Mouse (Mus musculus) hindbrain, embryonic 13.5 days (tissue): ENCODE measurements around the gene S100a3. TPM values are rescaled to one million over a fixed set of nuclear protein-coding genes. Genes with fewer than 3 reads are reported as not detected.

Experiments used
- ATAC-seq: fragments of 200-750 bp; cut with Nextera tagmentation; 2 replicates; pipeline ENCODE4 v1.8.0; 2017; ENCODE audit warnings: moderate TSS enrichment; ENCODE audit not compliant: low FRiP score
- H3K27ac ChIP-seq: fragments of 300-500 bp; sonication (generic); 2 replicates; pipeline ENCODE4 v1.5.1; 2015; ENCODE audit warnings: inconsistent platforms, mild to moderate bottlenecking, moderate library complexity
- H3K27me3 ChIP-seq: fragments of 300-500 bp; sonication (generic); 2 replicates; pipeline ENCODE4 v1.6.1; 2015; ENCODE audit warnings: mild to moderate bottlenecking, inconsistent platforms
- H3K36me3 ChIP-seq: fragments of 300-500 bp; sonication (generic); 2 replicates; pipeline ENCODE4 v1.6.1; 2015; ENCODE audit warnings: mild to moderate bottlenecking, inconsistent platforms
- H3K4me1 ChIP-seq: fragments of 300-500 bp; sonication (generic); replicated peaks from 2 replicates; pipeline ENCODE4 v1.6.1; 2015; ENCODE audit warnings: inconsistent platforms
- H3K4me2 ChIP-seq: fragments of 300-500 bp; sonication (generic); 2 replicates; pipeline ENCODE4 v1.6.1; 2015; ENCODE audit warnings: inconsistent platforms, mild to moderate bottlenecking, moderate library complexity
- H3K4me3 ChIP-seq: fragments of 300-500 bp; sonication (generic); 2 replicates; pipeline ENCODE4 v1.5.1; 2015; ENCODE audit warnings: mild to moderate bottlenecking, inconsistent platforms
- H3K9ac ChIP-seq: fragments of 300-500 bp; sonication (generic); 2 replicates; pipeline ENCODE4 v1.6.1; 2015; ENCODE audit warnings: mild to moderate bottlenecking, inconsistent platforms
- H3K9me3 ChIP-seq: fragments of 300-500 bp; sonication (generic); 2 replicates; pipeline ENCODE4 v1.6.1; 2016; ENCODE audit warnings: inconsistent platforms
- WGBS: fragments of 180-500 bp; shearing (Covaris S2); methylation state at CpG from one replicate; pipeline ENCODE4 v1.1.7; 2015; 5-methylcytosine and 5-hydroxymethylcytosine counted together
- polyA plus RNA-seq: library from polyadenylated mRNA; unstranded; fragments of >200 nt; fragmentation: Nextera tagmentation; extraction: Ambion mirVana; gene quantifications from 2 replicates; pipeline ENCODE4 v1.2.1, GENCODE M21; 2015

The S100a3 gene
- polyA plus RNA-seq, 1 experiment from 2014 or later, result 1.3 TPM

- ATAC-seq, result no peak
- Histone ChIP-seq H3K27me3 (no peaks in the 10 kb centered on the region), H3K4me3 (no peak overlapping the region), H3K9me3 (no peaks in the 10 kb centered on the region), H3K27ac (no peak overlapping the region), H3K36me3 (no peaks in the 10 kb centered on the region), H3K4me2 (no peak overlapping the region), H3K9ac (no peak overlapping the region), H3K4me1 (no peaks in the 10 kb centered on the region)
- WGBS, result 90% methylated on average over 1 of the region's 1 CpGs
Observed at GRCm38 (mm10) chr3:90594466-90594865, 34.1 kb downstream of the S100a3 start.

GRCm38 (mm10) chr3:90595556-90595955 lies 35.2 kb downstream of the S100a3 start:
- H3K27me3 ChIP-seq, result no peaks in the 10 kb centered on the region
- H3K9ac ChIP-seq, result no peak overlapping the region
- no peak overlapping the region for H3K4me3 ChIP-seq
- H3K4me2 ChIP-seq, result no peak overlapping the region
- 85% methylated on average over 5 of the region's 5 CpGs for WGBS
- H3K4me1 ChIP-seq, result no peaks in the 10 kb centered on the region
- no peaks in the 10 kb centered on the region for H3K36me3 ChIP-seq
- H3K27ac ChIP-seq, result no peak overlapping the region
- H3K9me3 ChIP-seq, result no peaks in the 10 kb centered on the region
- ATAC-seq, result no peak

GRCm38 (mm10) chr3:90596810-90597209 lies 36.4 kb downstream of the S100a3 start:
- no peak overlapping the region for H3K9ac ChIP-seq
- no peaks in the 10 kb centered on the region for H3K9me3 ChIP-seq

GRCm38 (mm10) chr3:90597736-90598135 lies 37.4 kb downstream of the S100a3 start:
- no peaks in the 10 kb centered on the region for H3K36me3 ChIP-seq
- H3K27me3 ChIP-seq, result no peaks in the 10 kb centered on the region
- ATAC-seq, result no peak
- H3K4me3 ChIP-seq, result no peak overlapping the region
- H3K4me1 ChIP-seq, result no peaks in the 10 kb centered on the region
- 60% methylated on average over 6 of the region's 6 CpGs for WGBS
- no peak overlapping the region for H3K9ac ChIP-seq
- no peaks in the 10 kb centered on the region for H3K9me3 ChIP-seq
- no peak overlapping the region for H3K27ac ChIP-seq
- H3K4me2 ChIP-seq, result no peak overlapping the region

More at GRCm38 (mm10) chr3:90596810-90597209, 36.4 kb downstream of the S100a3 start:
- H3K36me3 ChIP-seq, result no peaks in the 10 kb centered on the region
- H3K27me3 ChIP-seq, result no peaks in the 10 kb centered on the region
- ATAC-seq, result no peak
- H3K4me3 ChIP-seq, result no peak overlapping the region
- no peaks in the 10 kb centered on the region for H3K4me1 ChIP-seq
- WGBS, result 89% methylated on average over 6 of the region's 6 CpGs
- no peak overlapping the region for H3K27ac ChIP-seq
- no peak overlapping the region for H3K4me2 ChIP-seq

GRCm38 (mm10) chr3:90598212-90598611 lies 37.8 kb downstream of the S100a3 start:
- no peaks in the 10 kb centered on the region for H3K4me1 ChIP-seq
- no peak overlapping the region for H3K9ac ChIP-seq
- H3K27ac ChIP-seq, result no peak overlapping the region
- no peak overlapping the region for H3K4me3 ChIP-seq
- no peak for ATAC-seq
- WGBS, result 91% methylated on average over 4 of the region's 4 CpGs
- no peaks in the 10 kb centered on the region for H3K36me3 ChIP-seq
- no peaks in the 10 kb centered on the region for H3K27me3 ChIP-seq
- H3K4me2 ChIP-seq, result no peak overlapping the region
- H3K9me3 ChIP-seq, result no peaks in the 10 kb centered on the region

GRCm38 (mm10) chr3:90599401-90599800 lies 39.0 kb downstream of the S100a3 start:
- ATAC-seq, result no peak

GRCm38 (mm10) chr3:90600036-90600435 lies 39.7 kb downstream of the S100a3 start:
- 87% methylated on average over 6 of the region's 6 CpGs for WGBS
- Histone ChIP-seq H3K4me2 (no peak overlapping the region), H3K4me1 (peaks cover 9% of the 10 kb centered on the region; the same call in 1 of the 2 replicates), H3K27ac (no peak overlapping the region), H3K9ac (no peak overlapping the region), H3K4me3 (no peak overlapping the region), H3K36me3 (no peaks in the 10 kb centered on the region), H3K27me3 (no peaks in the 10 kb centered on the region), H3K9me3 (no peaks in the 10 kb centered on the region)
- ATAC-seq, result no peak

More at GRCm38 (mm10) chr3:90599401-90599800, 39.0 kb downstream of the S100a3 start:
- Histone ChIP-seq H3K27ac (no peak overlapping the region), H3K4me3 (no peak overlapping the region), H3K4me2 (no peak overlapping the region), H3K9ac (no peak overlapping the region), H3K27me3 (no peaks in the 10 kb centered on the region), H3K9me3 (no peaks in the 10 kb centered on the region), H3K4me1 (0 out of 2 replicates have a peak, but pooled peaks cover 3% of the 10 kb centered on the region), H3K36me3 (no peaks in the 10 kb centered on the region)
- 81% methylated on average over 3 of the region's 3 CpGs for WGBS

GRCm38 (mm10) chr3:90600458-90601195 lies 40.2 kb downstream of the S100a3 start:
- Histone ChIP-seq H3K9ac (no peak overlapping the region), H3K27ac (no peak overlapping the region), H3K4me1 (peaks cover 9% of the 10 kb centered on the region; the same call in 1 of the 2 replicates), H3K9me3 (no peaks in the 10 kb centered on the region), H3K4me2 (no peak overlapping the region), H3K36me3 (no peaks in the 10 kb centered on the region), H3K27me3 (no peaks in the 10 kb centered on the region), H3K4me3 (no peak overlapping the region)
- ATAC-seq, result no peak
- 81% methylated on average over 8 of the region's 8 CpGs for WGBS

GRCm38 (mm10) chr3:90601486-90602110 lies 41.2 kb downstream of the S100a3 start, which contains the start of gene Gm42674:
Gene Gm42674, plus strand, starts transcription at chr3:90601904.
- WGBS, result 84% methylated on average over 11 of the region's 11 CpGs
- no peak within 1 kb of the TSS for H3K27ac ChIP-seq
- H3K27me3 ChIP-seq, result no peaks in the 10 kb centered on the region
- no peak for ATAC-seq
- no peak within 1 kb of the TSS for H3K4me3 ChIP-seq
- H3K4me2 ChIP-seq, result no peak within 1 kb of the TSS
- no peaks in the 10 kb centered on the region for H3K36me3 ChIP-seq
- H3K4me1 ChIP-seq, result peaks cover 9% of the 10 kb centered on the region; the same call in 1 of the 2 replicates
- no peaks in the 10 kb centered on the region for H3K9me3 ChIP-seq
- H3K9ac ChIP-seq, result no peak within 1 kb of the TSS

- H3K9ac ChIP-seq, result no peak within 1 kb of the TSS
- H3K36me3 ChIP-seq, result no peaks in the 10 kb centered on the region
- H3K4me2 ChIP-seq, result no peak within 1 kb of the TSS
- no peak for ATAC-seq
- no peaks in the 10 kb centered on the region for H3K27me3 ChIP-seq
- H3K4me1 ChIP-seq, result peaks cover 9% of the 10 kb centered on the region; the same call in 1 of the 2 replicates
- no peaks in the 10 kb centered on the region for H3K9me3 ChIP-seq
- 77% methylated on average over 3 of the region's 3 CpGs for WGBS
- H3K4me3 ChIP-seq, result no peak within 1 kb of the TSS
- H3K27ac ChIP-seq, result no peak within 1 kb of the TSS
Observed at GRCm38 (mm10) chr3:90603623-90604022, 43.2 kb downstream of the S100a3 start, which contains the start of gene S100a4. Gene S100a4, plus strand, starts transcription at chr3:90603771.

- H3K4me1 ChIP-seq, result peaks cover 9% of the 10 kb centered on the region; the same call in 1 of the 2 replicates
- H3K4me3 ChIP-seq, result no peak overlapping the region
- H3K9ac ChIP-seq, result no peak overlapping the region
- no peak overlapping the region for H3K4me2 ChIP-seq
- no peaks in the 10 kb centered on the region for H3K9me3 ChIP-seq
- WGBS, result 45% methylated on average over 4 of the region's 4 CpGs
- no peak overlapping the region for H3K27ac ChIP-seq
- no peaks in the 10 kb centered on the region for H3K36me3 ChIP-seq
- no peaks in the 10 kb centered on the region for H3K27me3 ChIP-seq
- ATAC-seq, result peak; percentile 62; the same call in 1 of the 2 replicates
Observed at GRCm38 (mm10) chr3:90604416-90604815, 44.0 kb downstream of the S100a3 start.

GRCm38 (mm10) chr3:90605049-90605448 lies 44.7 kb downstream of the S100a3 start:
- Histone ChIP-seq H3K9me3 (no peaks in the 10 kb centered on the region), H3K27me3 (no peaks in the 10 kb centered on the region), H3K36me3 (no peaks in the 10 kb centered on the region), H3K9ac (no peak overlapping the region), H3K4me2 (no peak overlapping the region), H3K4me3 (no peak overlapping the region), H3K27ac (no peak overlapping the region), H3K4me1 (peaks cover 9% of the 10 kb centered on the region; the same call in 1 of the 2 replicates)
- no peak for ATAC-seq
- 82% methylated on average over 3 of the region's 3 CpGs for WGBS
